Mouse (Mus musculus) adrenal gland, adult 8-10 months (tissue): ENCODE results near the gene Fmod. TPM values are rescaled to one million over a fixed set of nuclear protein-coding genes. Genes with fewer than 3 reads are reported as not detected.

Experiments
- DNase-seq: peaks from one replicate; pipeline ENCODE4 v3.0.0; 2022
- total RNA-seq, 4 experiments: library from RNA; stranded (reverse); gene quantifications; 2 replicates each; pipeline ENCODE4 v1.2.4; 2022

Fmod gene
- total RNA-seq, result 10 to 100 TPM in 1 of 4 experiments, 1 to 10 TPM in 3; 6.9 to 10.7 (median 7.7) TPM

GRCm38 (mm10) chr1:134037172-134037571 lies at the start of gene Fmod:
Fmod (plus strand) TSS chr1:134037254.
- DNase-seq, result no peak

GRCm38 (mm10) chr1:133988845-133989244 lies 48.2 kb upstream of the Fmod start:
- DNase-seq, result no peak

- DNase-seq, result no peak
Observed at GRCm38 (mm10) chr1:133991277-133991676, 45.8 kb upstream of the Fmod start.

GRCm38 (mm10) chr1:134005490-134005889 lies 31.6 kb upstream of the Fmod start:
- no peak for DNase-seq

- no peak for DNase-seq
Observed at GRCm38 (mm10) chr1:134006105-134006764, 30.8 kb upstream of the Fmod start.

GRCm38 (mm10) chr1:134024293-134024971 lies 12.6 kb upstream of the Fmod start:
- DNase-seq, result no peak

- no peak for DNase-seq
Observed at GRCm38 (mm10) chr1:134025975-134026374, 11.1 kb upstream of the Fmod start.

GRCm38 (mm10) chr1:134026741-134027140 lies 10.3 kb upstream of the Fmod start:
- DNase-seq, result no peak

- no peak for DNase-seq
Observed at GRCm38 (mm10) chr1:134028161-134028846, 8.8 kb upstream of the Fmod start.

GRCm38 (mm10) chr1:134036492-134036891 lies 562 bp upstream of the Fmod start:
- no peak for DNase-seq

- DNase-seq, result no peak
Observed at GRCm38 (mm10) chr1:134038336-134038735, 1.3 kb downstream of the Fmod start.

GRCm38 (mm10) chr1:134039361-134039760 lies 2.3 kb downstream of the Fmod start:
- no peak for DNase-seq

- no peak for DNase-seq
Observed at GRCm38 (mm10) chr1:134041900-134042299, 4.8 kb downstream of the Fmod start.

- DNase-seq, result no peak
Observed at GRCm38 (mm10) chr1:134042341-134042740, 5.3 kb downstream of the Fmod start.

- no peak for DNase-seq
Observed at GRCm38 (mm10) chr1:134044805-134045204, 7.8 kb downstream of the Fmod start.

GRCm38 (mm10) chr1:134045971-134046370 lies 8.9 kb downstream of the Fmod start:
- DNase-seq, result peak; percentile 63

GRCm38 (mm10) chr1:134046387-134046786 lies 9.3 kb downstream of the Fmod start:
- DNase-seq, result no peak

GRCm38 (mm10) chr1:134047431-134047830 lies 10.4 kb downstream of the Fmod start:
- DNase-seq, result no peak

GRCm38 (mm10) chr1:134048759-134049158 lies 11.7 kb downstream of the Fmod start:
- DNase-seq, result no peak

- DNase-seq, result no peak
Observed at GRCm38 (mm10) chr1:134049542-134049941, 12.5 kb downstream of the Fmod start.

- peak; percentile 69 for DNase-seq
Observed at GRCm38 (mm10) chr1:134053207-134053606, 16.2 kb downstream of the Fmod start.

GRCm38 (mm10) chr1:134055058-134055457 lies 18.0 kb downstream of the Fmod start:
- no peak for DNase-seq

GRCm38 (mm10) chr1:134055666-134056245 lies 18.7 kb downstream of the Fmod start:
- DNase-seq, result no peak
